Mouse (Mus musculus): Measurements from ENCODE around the gene Mast4. TPM values are rescaled to one million over a fixed set of nuclear protein-coding genes. Genes with fewer than 3 reads are reported as not detected.
A peak's percentile ranks its signal among the peaks of the same experiment; 100 is the strongest.

Mast4 gene
- polyA plus RNA-seq, 1 experiment from 2014 or later: 2.8 TPM

DNA sequence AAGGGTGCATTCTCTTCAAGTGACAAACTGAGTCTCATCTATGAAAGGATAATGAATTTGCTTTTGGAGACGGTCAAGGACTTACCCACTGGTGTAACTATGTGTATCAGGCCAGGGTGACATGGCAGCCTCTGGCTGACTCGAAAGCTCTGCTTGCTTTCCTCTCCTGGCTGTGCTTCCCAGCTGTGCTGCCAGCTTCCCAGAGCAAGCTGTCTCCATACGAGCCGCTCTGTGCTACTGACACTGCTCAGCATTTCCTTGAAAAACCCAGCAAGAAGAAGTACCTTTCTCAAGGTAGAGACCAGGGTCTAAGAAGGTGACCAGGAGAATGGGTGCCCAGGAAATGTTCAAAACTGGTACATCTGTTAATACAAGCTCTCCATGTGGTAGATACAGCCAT lies 254.5 kb downstream of the Mast4 start:
- H3K4me1 ChIP-seq (ENCODE audit: insufficient read depth): no peaks in the 10 kb centered on the region
- no peak overlapping the region for H3K9ac ChIP-seq (replicated peaks)
- H3K4me2 ChIP-seq (ENCODE audit: low read depth, low read length): no peak overlapping the region
- H3K4me3 ChIP-seq (ENCODE audit: low read depth, low read length): no peak overlapping the region
- H3K36me3 ChIP-seq (replicated peaks; ENCODE audit: insufficient read depth, low read length): no peaks in the 10 kb centered on the region
- DNase-seq (no peak), ATAC-seq (no peak)
- no peaks in the 10 kb centered on the region for H3K27me3 ChIP-seq (ENCODE audit: insufficient read depth, low read length)
- TF ChIP-seq EP300 (IDR thresholded peaks at IDR 0.05; ENCODE audit: low read depth): no peak
- TF ChIP-seq CTCF (IDR thresholded peaks at IDR 0.05; ENCODE audit: low read depth): no peak
- WGBS (ENCODE audit: insufficient replicate concordance): 67% methylated on average over 4 of the region's 4 CpGs
- H3K27ac ChIP-seq (ENCODE audit: low read depth): no peak overlapping the region
- H3K9me3 ChIP-seq (ENCODE audit: low read length): no peaks in the 10 kb centered on the region

DNA sequence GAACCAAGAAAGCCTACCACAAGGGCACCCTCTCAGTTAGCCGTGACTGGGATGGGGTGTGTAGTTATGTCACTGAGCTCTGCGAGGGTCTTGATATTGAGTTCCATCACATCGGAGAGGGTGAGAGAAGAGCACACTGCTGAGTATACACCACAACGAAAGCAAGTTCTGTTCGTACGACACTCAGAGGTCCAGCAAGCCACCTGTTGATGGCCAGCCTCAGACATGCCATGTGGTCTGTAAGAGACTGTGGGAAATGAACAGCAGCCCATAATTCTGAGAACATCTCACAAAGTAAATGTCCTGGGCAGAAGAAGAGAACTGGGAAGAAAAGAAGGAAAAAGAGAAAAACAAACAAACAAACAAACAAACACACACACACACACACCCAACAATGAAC lies 255.5 kb downstream of the Mast4 start:
- ATAC-seq (no peak), DNase-seq (no peak)
- WGBS (ENCODE audit: insufficient replicate concordance): 85% methylated on average over 6 of the region's 6 CpGs
- TF ChIP-seq EP300 (IDR thresholded peaks at IDR 0.05; ENCODE audit: low read depth) (no peak), CTCF (IDR thresholded peaks at IDR 0.05; ENCODE audit: low read depth) (no peak)
- H3K9me3 ChIP-seq (ENCODE audit: low read length): no peaks in the 10 kb centered on the region
- H3K27me3 ChIP-seq (ENCODE audit: insufficient read depth, low read length): no peaks in the 10 kb centered on the region
- H3K36me3 ChIP-seq (replicated peaks; ENCODE audit: insufficient read depth, low read length): no peaks in the 10 kb centered on the region
- no peak overlapping the region for H3K27ac ChIP-seq (ENCODE audit: low read depth)
- H3K4me2 ChIP-seq (ENCODE audit: low read depth, low read length): no peak overlapping the region
- no peaks in the 10 kb centered on the region for H3K4me1 ChIP-seq (ENCODE audit: insufficient read depth)
- H3K9ac ChIP-seq (replicated peaks): no peak overlapping the region
- no peak overlapping the region for H3K4me3 ChIP-seq (ENCODE audit: low read depth, low read length)

DNA sequence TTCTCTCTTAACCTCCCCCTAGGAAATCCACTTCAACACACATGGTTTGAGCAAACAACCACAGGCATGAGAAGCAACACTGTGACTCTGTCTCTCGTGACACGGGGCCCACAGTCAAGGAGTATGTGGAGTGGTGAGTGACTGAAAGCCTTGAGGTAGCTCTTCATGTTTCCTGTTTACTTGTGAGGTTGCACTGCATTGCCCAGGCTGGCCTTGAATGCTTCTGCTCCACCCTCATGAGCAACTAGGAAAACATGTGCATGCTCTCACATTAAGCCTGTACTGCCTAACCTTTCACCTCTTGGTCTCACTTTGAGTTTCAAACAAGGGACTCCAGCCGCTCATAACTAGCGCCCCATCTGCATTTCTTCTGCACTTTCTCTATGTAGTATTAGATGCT lies 260.8 kb downstream of the Mast4 start:
- Histone ChIP-seq H3K4me3 (ENCODE audit: low read depth, low read length) (no peak overlapping the region), H3K4me2 (ENCODE audit: low read depth, low read length) (no peak overlapping the region), H3K4me1 (ENCODE audit: insufficient read depth) (no peaks in the 10 kb centered on the region), H3K27ac (ENCODE audit: low read depth) (no peak overlapping the region), H3K9me3 (ENCODE audit: low read length) (no peaks in the 10 kb centered on the region), H3K36me3 (replicated peaks; ENCODE audit: insufficient read depth, low read length) (no peaks in the 10 kb centered on the region), H3K9ac (replicated peaks) (no peak overlapping the region), H3K27me3 (ENCODE audit: insufficient read depth, low read length) (no peaks in the 10 kb centered on the region)
- TF ChIP-seq EP300 (IDR thresholded peaks at IDR 0.05; ENCODE audit: low read depth) (no peak), CTCF (IDR thresholded peaks at IDR 0.05; ENCODE audit: low read depth) (no peak)
- ATAC-seq (no peak), DNase-seq (no peak)
- 69% methylated on average over 4 of the region's 4 CpGs for WGBS (ENCODE audit: insufficient replicate concordance)

DNA sequence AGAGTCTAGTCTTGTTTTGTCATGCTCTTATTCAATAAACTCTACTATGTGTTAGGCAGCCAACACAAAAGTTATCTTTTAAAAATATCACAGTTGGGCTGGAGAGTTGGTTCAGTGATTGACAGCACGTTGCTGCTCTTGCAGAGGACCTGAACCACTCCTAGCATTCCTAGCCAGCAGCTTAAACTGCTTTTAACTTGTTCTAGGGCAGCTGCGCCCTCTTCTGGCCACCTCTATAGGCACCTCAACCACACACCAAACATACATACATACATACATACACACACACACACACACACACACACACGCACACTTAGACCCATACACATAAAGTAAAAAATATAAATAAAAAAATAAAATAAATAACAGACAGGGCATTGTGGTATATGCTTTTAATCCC lies 262.5 kb downstream of the Mast4 start:
- Histone ChIP-seq H3K36me3 (replicated peaks; ENCODE audit: insufficient read depth, low read length) (no peaks in the 10 kb centered on the region), H3K4me1 (ENCODE audit: insufficient read depth) (no peaks in the 10 kb centered on the region), H3K27ac (ENCODE audit: low read depth) (no peak overlapping the region), H3K9ac (replicated peaks) (no peak overlapping the region), H3K9me3 (ENCODE audit: low read length) (no peaks in the 10 kb centered on the region), H3K4me3 (ENCODE audit: low read depth, low read length) (no peak overlapping the region), H3K4me2 (ENCODE audit: low read depth, low read length) (no peak overlapping the region), H3K27me3 (ENCODE audit: insufficient read depth, low read length) (no peaks in the 10 kb centered on the region)
- WGBS (ENCODE audit: insufficient replicate concordance): 79% methylated on average over 3 of the region's 3 CpGs
- no peak for DNase-seq
- no peak for ATAC-seq
- TF ChIP-seq CTCF (IDR thresholded peaks at IDR 0.05; ENCODE audit: low read depth) (peak; percentile 27), EP300 (IDR thresholded peaks at IDR 0.05; ENCODE audit: low read depth) (no peak)

DNA sequence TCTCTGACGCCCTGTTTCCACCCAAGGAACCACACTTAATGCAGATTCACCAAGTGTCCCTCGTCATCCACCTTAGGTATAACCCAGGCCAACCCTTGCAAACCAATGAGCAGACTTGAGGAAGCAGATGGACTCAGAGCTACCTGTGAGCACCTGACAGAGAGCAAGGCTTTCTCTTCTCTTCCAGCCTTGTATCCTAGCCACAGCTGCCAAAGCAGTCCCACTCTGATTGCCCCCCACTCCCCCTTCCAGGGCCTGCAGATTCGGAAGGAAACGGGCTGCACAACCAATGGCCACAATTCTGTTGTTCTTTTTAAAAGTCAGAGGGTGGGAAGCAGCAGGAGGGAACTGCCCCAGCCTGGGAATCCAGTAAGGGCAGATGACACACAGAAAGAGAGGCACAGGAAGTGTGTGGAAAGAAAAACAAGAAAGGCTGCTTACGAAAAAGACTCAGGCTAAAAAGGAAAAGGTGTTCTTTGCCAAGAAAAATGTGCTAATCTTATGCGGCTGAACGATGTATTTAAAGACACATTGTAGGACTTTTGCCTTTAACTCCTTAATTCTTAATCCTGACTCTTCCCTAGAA lies 266.6 kb downstream of the Mast4 start:
- Histone ChIP-seq H3K36me3 (replicated peaks; ENCODE audit: insufficient read depth, low read length) (no peaks in the 10 kb centered on the region), H3K4me1 (ENCODE audit: insufficient read depth) (no peaks in the 10 kb centered on the region), H3K9me3 (ENCODE audit: low read length) (no peaks in the 10 kb centered on the region), H3K27me3 (ENCODE audit: insufficient read depth, low read length) (no peaks in the 10 kb centered on the region), H3K9ac (replicated peaks) (no peak overlapping the region), H3K4me2 (ENCODE audit: low read depth, low read length) (no peak overlapping the region), H3K4me3 (ENCODE audit: low read depth, low read length) (no peak overlapping the region), H3K27ac (ENCODE audit: low read depth) (no peak overlapping the region)
- DNase-seq (no peak), ATAC-seq (no peak)
- TF ChIP-seq EP300 (IDR thresholded peaks at IDR 0.05; ENCODE audit: low read depth) (no peak), CTCF (IDR thresholded peaks at IDR 0.05; ENCODE audit: low read depth) (no peak)
- WGBS (ENCODE audit: insufficient replicate concordance): 44% methylated on average over 7 of the region's 7 CpGs

DNA sequence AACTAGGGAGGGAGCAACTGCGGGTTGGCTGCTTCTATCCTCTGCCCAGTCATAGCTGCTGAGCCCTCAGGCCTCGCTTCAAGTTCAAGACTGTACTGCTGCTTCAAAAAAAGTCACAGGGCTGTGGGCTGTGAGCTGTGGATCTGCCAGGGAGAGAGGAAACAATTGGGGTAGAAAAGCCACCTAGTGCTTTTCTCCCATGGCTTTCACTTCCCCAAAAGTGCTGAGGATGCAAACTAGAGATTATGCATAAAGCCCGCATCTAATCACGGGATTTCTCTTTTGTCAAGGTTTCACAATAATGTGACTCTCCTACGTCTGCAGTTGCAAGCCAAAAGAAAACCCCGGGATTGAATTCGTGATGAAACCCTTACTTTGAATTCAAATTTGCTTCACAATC lies 268.9 kb downstream of the Mast4 start:
- no peak for TF ChIP-seq CTCF (IDR thresholded peaks at IDR 0.05; ENCODE audit: low read depth)
- no peak for TF ChIP-seq EP300 (IDR thresholded peaks at IDR 0.05; ENCODE audit: low read depth)
- ATAC-seq: no peak
- 34% methylated on average over 7 of the region's 7 CpGs for WGBS (ENCODE audit: insufficient replicate concordance)

DNA sequence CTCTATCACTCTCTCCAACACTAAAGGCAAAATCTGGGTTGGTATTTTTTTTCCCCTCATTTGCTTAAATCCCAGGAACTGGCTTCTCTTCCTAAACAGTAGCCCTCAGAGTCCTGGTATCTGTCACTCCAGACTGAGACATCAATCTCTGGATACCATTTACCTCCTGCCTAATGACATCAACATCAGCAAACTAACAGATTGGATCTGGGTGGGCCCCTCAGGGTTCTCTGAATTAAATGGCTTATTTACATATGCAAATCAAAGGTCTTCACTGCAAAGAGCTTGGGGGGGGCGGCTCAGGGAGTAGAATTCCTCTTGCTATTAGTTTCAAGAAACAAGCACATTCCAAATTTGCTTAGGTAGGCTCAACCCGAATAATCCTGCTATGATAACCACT lies 272.6 kb downstream of the Mast4 start:
- DNase-seq: no peak
- H3K36me3 ChIP-seq (replicated peaks; ENCODE audit: insufficient read depth, low read length): no peaks in the 10 kb centered on the region
- TF ChIP-seq EP300 (IDR thresholded peaks at IDR 0.05; ENCODE audit: low read depth) (no peak), CTCF (IDR thresholded peaks at IDR 0.05; ENCODE audit: low read depth) (no peak)

More for the DNA sequence above, 268.9 kb downstream of the Mast4 start:
- Histone ChIP-seq H3K4me3 (ENCODE audit: low read depth, low read length) (no peak overlapping the region), H3K9ac (replicated peaks) (no peak overlapping the region), H3K36me3 (replicated peaks; ENCODE audit: insufficient read depth, low read length) (no peaks in the 10 kb centered on the region), H3K27me3 (ENCODE audit: insufficient read depth, low read length) (no peaks in the 10 kb centered on the region), H3K27ac (ENCODE audit: low read depth) (no peak overlapping the region), H3K9me3 (ENCODE audit: low read length) (no peaks in the 10 kb centered on the region), H3K4me2 (ENCODE audit: low read depth, low read length) (no peak overlapping the region), H3K4me1 (ENCODE audit: insufficient read depth) (no peaks in the 10 kb centered on the region)
- DNase-seq: no peak

More for the DNA sequence above, 272.6 kb downstream of the Mast4 start:
- H3K4me1 ChIP-seq (ENCODE audit: insufficient read depth): no peaks in the 10 kb centered on the region
- no peak overlapping the region for H3K9ac ChIP-seq (replicated peaks)
- H3K27me3 ChIP-seq (ENCODE audit: insufficient read depth, low read length): no peaks in the 10 kb centered on the region
- no peak for ATAC-seq
- H3K4me3 ChIP-seq (ENCODE audit: low read depth, low read length): no peak overlapping the region
- no peak overlapping the region for H3K27ac ChIP-seq (ENCODE audit: low read depth)
- H3K9me3 ChIP-seq (ENCODE audit: low read length): no peaks in the 10 kb centered on the region
- H3K4me2 ChIP-seq (ENCODE audit: low read depth, low read length): no peak overlapping the region
- 69% methylated on average over 2 of the region's 2 CpGs for WGBS (ENCODE audit: insufficient replicate concordance)
